Mouse (Mus musculus): Measurements from ENCODE around the gene Spag9. TPM values are rescaled to one million over a fixed set of nuclear protein-coding genes. Genes with fewer than 3 reads are reported as not detected.

Spag9 gene
- total and polyA plus RNA-seq, 2 experiments, result 9.8 to 52.4 TPM

GRCm38 (mm10) chr11:94161867-94162581 is 166.1 kb downstream of the Spag9 start:
- H3K27me3 ChIP-seq (ENCODE audit: control insufficient read depth, insufficient read depth, low read length), result no peaks in the 10 kb centered on the region
- H3K4me3 ChIP-seq (ENCODE audit: insufficient read depth, low read depth, low read length), result peak overlapping the region; percentile 45
- no peak for TF ChIP-seq POLR2A (IDR thresholded peaks at IDR 0.05; ENCODE audit: extremely low read depth, insufficient read depth, low read length)
- WGBS, result 28% methylated on average over 11 of the region's 11 CpGs
- no peaks in the 10 kb centered on the region for H3K36me3 ChIP-seq (ENCODE audit: control insufficient read depth, insufficient read depth, low read length)
- no peaks in the 10 kb centered on the region for H3K79me2 ChIP-seq (ENCODE audit: control insufficient read depth, insufficient read depth, low read length)
- H3K9ac ChIP-seq (ENCODE audit: low read depth, low read length), result peak overlapping the region; percentile 65
- peak; percentile 99 for DNase-seq (ENCODE audit: extremely low read depth, low read depth, low spot score)
- H3K4me1 ChIP-seq (ENCODE audit: control insufficient read depth, insufficient read depth, low read length), result peaks cover 23% of the 10 kb centered on the region
- H3K27ac ChIP-seq (replicated peaks; ENCODE audit: insufficient read depth, low read depth, low read length), result peak overlapping the region; percentile 92

GRCm38 (mm10) chr11:94163005-94163767 is 167.3 kb downstream of the Spag9 start:
- no peak for TF ChIP-seq POLR2A (IDR thresholded peaks at IDR 0.05; ENCODE audit: extremely low read depth, insufficient read depth, low read length)
- TF ChIP-seq CTCF (IDR thresholded peaks at IDR 0.05; ENCODE audit: low read depth, low read length), result no peak
- Histone ChIP-seq H3K9ac (ENCODE audit: low read depth, low read length) (no peak overlapping the region), H3K79me2 (ENCODE audit: control insufficient read depth, insufficient read depth, low read length) (no peaks in the 10 kb centered on the region), H3K27ac (replicated peaks; ENCODE audit: insufficient read depth, low read depth, low read length) (peak overlapping the region; percentile 57), H3K4me3 (ENCODE audit: insufficient read depth, low read depth, low read length) (no peak overlapping the region), H3K4me1 (ENCODE audit: control insufficient read depth, insufficient read depth, low read length) (peaks cover 23% of the 10 kb centered on the region), H3K27me3 (ENCODE audit: control insufficient read depth, insufficient read depth, low read length) (no peaks in the 10 kb centered on the region), H3K36me3 (ENCODE audit: control insufficient read depth, insufficient read depth, low read length) (no peaks in the 10 kb centered on the region)
- no peak for DNase-seq (ENCODE audit: extremely low read depth, low read depth, low spot score)
- 82% methylated on average over 9 of the region's 9 CpGs for WGBS

- TF ChIP-seq CTCF (IDR thresholded peaks at IDR 0.05; ENCODE audit: low read depth, low read length) (no peak), POLR2A (IDR thresholded peaks at IDR 0.05; ENCODE audit: extremely low read depth, insufficient read depth, low read length) (no peak)
- 32% methylated on average over 4 of the region's 4 CpGs for WGBS
- peak overlapping the region; percentile 88 for H3K27ac ChIP-seq (replicated peaks; ENCODE audit: insufficient read depth, low read depth, low read length)
These were observed 169.9 kb downstream of the Spag9 start for GRCm38 (mm10) chr11:94165745-94166144.

GRCm38 (mm10) chr11:94168238-94168637 is 172.3 kb downstream of the Spag9 start:
- 84% methylated on average over 5 of the region's 5 CpGs for WGBS
- peaks cover 17% of the 10 kb centered on the region for H3K4me1 ChIP-seq (ENCODE audit: control insufficient read depth, insufficient read depth, low read length)
- no peaks in the 10 kb centered on the region for H3K79me2 ChIP-seq (ENCODE audit: control insufficient read depth, insufficient read depth, low read length)
- DNase-seq (ENCODE audit: extremely low read depth, low read depth, low spot score), result no peak
- H3K27ac ChIP-seq (replicated peaks; ENCODE audit: insufficient read depth, low read depth, low read length), result no peak overlapping the region
- no peak overlapping the region for H3K9ac ChIP-seq (ENCODE audit: low read depth, low read length)
- H3K36me3 ChIP-seq (ENCODE audit: control insufficient read depth, insufficient read depth, low read length), result no peaks in the 10 kb centered on the region
- no peak overlapping the region for H3K4me3 ChIP-seq (ENCODE audit: insufficient read depth, low read depth, low read length)
- no peak for TF ChIP-seq POLR2A (IDR thresholded peaks at IDR 0.05; ENCODE audit: extremely low read depth, insufficient read depth, low read length)
- H3K27me3 ChIP-seq (ENCODE audit: control insufficient read depth, insufficient read depth, low read length), result no peaks in the 10 kb centered on the region

More at GRCm38 (mm10) chr11:94165745-94166144, 169.9 kb downstream of the Spag9 start:
- Histone ChIP-seq H3K36me3 (ENCODE audit: control insufficient read depth, insufficient read depth, low read length) (no peaks in the 10 kb centered on the region), H3K27me3 (ENCODE audit: control insufficient read depth, insufficient read depth, low read length) (no peaks in the 10 kb centered on the region), H3K9ac (ENCODE audit: low read depth, low read length) (peak overlapping the region; percentile 43), H3K79me2 (ENCODE audit: control insufficient read depth, insufficient read depth, low read length) (no peaks in the 10 kb centered on the region), H3K4me3 (ENCODE audit: insufficient read depth, low read depth, low read length) (no peak overlapping the region), H3K4me1 (ENCODE audit: control insufficient read depth, insufficient read depth, low read length) (peaks cover 16% of the 10 kb centered on the region)
- peak; percentile 87 for DNase-seq (ENCODE audit: extremely low read depth, low read depth, low spot score)

GRCm38 (mm10) chr11:94169596-94169995 is 173.7 kb downstream of the Spag9 start:
- H3K4me3 ChIP-seq (ENCODE audit: insufficient read depth, low read depth, low read length), result no peak overlapping the region
- no peak for TF ChIP-seq POLR2A (IDR thresholded peaks at IDR 0.05; ENCODE audit: extremely low read depth, insufficient read depth, low read length)
- TF ChIP-seq CTCF (IDR thresholded peaks at IDR 0.05; ENCODE audit: low read depth, low read length), result no peak
- no peak overlapping the region for H3K9ac ChIP-seq (ENCODE audit: low read depth, low read length)
- DNase-seq (ENCODE audit: extremely low read depth, low read depth, low spot score), result no peak
- WGBS, result 78% methylated on average over 5 of the region's 5 CpGs
- no peak overlapping the region for H3K27ac ChIP-seq (replicated peaks; ENCODE audit: insufficient read depth, low read depth, low read length)
- H3K36me3 ChIP-seq (ENCODE audit: control insufficient read depth, insufficient read depth, low read length), result no peaks in the 10 kb centered on the region
- no peaks in the 10 kb centered on the region for H3K27me3 ChIP-seq (ENCODE audit: control insufficient read depth, insufficient read depth, low read length)
- H3K79me2 ChIP-seq (ENCODE audit: control insufficient read depth, insufficient read depth, low read length), result no peaks in the 10 kb centered on the region
- peaks cover 17% of the 10 kb centered on the region for H3K4me1 ChIP-seq (ENCODE audit: control insufficient read depth, insufficient read depth, low read length)

GRCm38 (mm10) chr11:94171691-94172090 is 175.8 kb downstream of the Spag9 start:
- H3K9ac ChIP-seq (ENCODE audit: low read depth, low read length), result no peak overlapping the region
- H3K4me1 ChIP-seq (ENCODE audit: control insufficient read depth, insufficient read depth, low read length), result peaks cover 8% of the 10 kb centered on the region
- no peak overlapping the region for H3K4me3 ChIP-seq (ENCODE audit: insufficient read depth, low read depth, low read length)
- no peaks in the 10 kb centered on the region for H3K36me3 ChIP-seq (ENCODE audit: control insufficient read depth, insufficient read depth, low read length)
- no peak overlapping the region for H3K27ac ChIP-seq (replicated peaks; ENCODE audit: insufficient read depth, low read depth, low read length)
- no peaks in the 10 kb centered on the region for H3K79me2 ChIP-seq (ENCODE audit: control insufficient read depth, insufficient read depth, low read length)
- H3K27me3 ChIP-seq (ENCODE audit: control insufficient read depth, insufficient read depth, low read length), result no peaks in the 10 kb centered on the region
- WGBS, result 74% methylated on average over 5 of the region's 5 CpGs
- DNase-seq (ENCODE audit: extremely low read depth, low read depth, low spot score), result peak; percentile 77
- no peak for TF ChIP-seq CTCF (IDR thresholded peaks at IDR 0.05; ENCODE audit: low read depth, low read length)
- no peak for TF ChIP-seq POLR2A (IDR thresholded peaks at IDR 0.05; ENCODE audit: extremely low read depth, insufficient read depth, low read length)

Measured in liver, adult 2 months (tissue).